Mouse (Mus musculus): Measurements from ENCODE around the gene Ncor1. TPM values are rescaled to one million over a fixed set of nuclear protein-coding genes. Genes with fewer than 3 reads are reported as not detected.

The Ncor1 gene
- polyA plus RNA-seq, 1 experiment from 2014 or later: 144 TPM

GRCm38 (mm10) chr11:62456483-62457172, 1.7 kb downstream of the Ncor1 start:
- WGBS: under 1% methylated on average over 42 of the region's 42 CpGs
- peak; percentile 78 for DNase-seq (ENCODE audit: low spot score)
- peaks cover 26% of the 10 kb centered on the region for H3K4me1 ChIP-seq

GRCm38 (mm10) chr11:62456021-62456482, 2.3 kb downstream of the Ncor1 start:
- H3K27me3 ChIP-seq (replicated peaks; ENCODE audit: low read depth, poor library complexity, severe bottlenecking): no peaks in the 10 kb centered on the region
- peak overlapping the region; percentile 99 for H3K27ac ChIP-seq (replicated peaks)
- no peak for DNase-seq (ENCODE audit: low spot score)
- H3K4me1 ChIP-seq: peaks cover 26% of the 10 kb centered on the region
- H3K9me3 ChIP-seq: no peaks in the 10 kb centered on the region
- 13% methylated on average over 3 of the region's 3 CpGs for WGBS
- peak overlapping the region; percentile 95 for H3K4me3 ChIP-seq
- peaks cover 13% of the 10 kb centered on the region for H3K36me3 ChIP-seq (replicated peaks)

More at GRCm38 (mm10) chr11:62456483-62457172, 1.7 kb downstream of the Ncor1 start:
- Histone ChIP-seq H3K27me3 (replicated peaks; ENCODE audit: low read depth, poor library complexity, severe bottlenecking) (no peaks in the 10 kb centered on the region), H3K4me3 (peak overlapping the region; percentile 95), H3K27ac (replicated peaks) (peak overlapping the region; percentile 99), H3K36me3 (replicated peaks) (peaks cover 11% of the 10 kb centered on the region), H3K9me3 (no peaks in the 10 kb centered on the region)

DNA sequence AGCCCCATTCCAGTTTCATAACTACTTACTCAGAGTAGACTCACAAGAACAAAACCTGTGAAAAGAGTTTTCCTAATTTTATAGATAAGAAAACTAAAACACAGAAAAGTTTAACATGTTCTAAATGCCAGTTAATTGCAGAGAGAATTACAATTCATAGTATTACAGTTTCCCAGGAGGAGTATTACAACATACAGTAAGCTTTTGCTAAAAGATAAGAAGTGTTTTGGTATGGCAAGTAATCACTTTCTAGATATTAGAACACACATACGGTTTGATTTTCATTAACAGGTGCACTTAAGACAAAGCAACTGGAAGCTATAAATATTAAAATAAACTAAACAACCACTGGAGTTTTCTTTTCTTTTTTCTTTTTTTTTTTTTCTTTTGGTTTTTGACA, 3.1 kb downstream of the Ncor1 start:
- Histone ChIP-seq H3K9me3 (no peaks in the 10 kb centered on the region), H3K27ac (replicated peaks) (no peak overlapping the region), H3K27me3 (replicated peaks; ENCODE audit: low read depth, poor library complexity, severe bottlenecking) (no peaks in the 10 kb centered on the region), H3K4me3 (peak overlapping the region; percentile 95), H3K4me1 (peaks cover 26% of the 10 kb centered on the region), H3K36me3 (replicated peaks) (peaks cover 21% of the 10 kb centered on the region)
- WGBS: 93% methylated on average over 1 of the region's 1 CpGs
- no peak for DNase-seq (ENCODE audit: low spot score)

DNA sequence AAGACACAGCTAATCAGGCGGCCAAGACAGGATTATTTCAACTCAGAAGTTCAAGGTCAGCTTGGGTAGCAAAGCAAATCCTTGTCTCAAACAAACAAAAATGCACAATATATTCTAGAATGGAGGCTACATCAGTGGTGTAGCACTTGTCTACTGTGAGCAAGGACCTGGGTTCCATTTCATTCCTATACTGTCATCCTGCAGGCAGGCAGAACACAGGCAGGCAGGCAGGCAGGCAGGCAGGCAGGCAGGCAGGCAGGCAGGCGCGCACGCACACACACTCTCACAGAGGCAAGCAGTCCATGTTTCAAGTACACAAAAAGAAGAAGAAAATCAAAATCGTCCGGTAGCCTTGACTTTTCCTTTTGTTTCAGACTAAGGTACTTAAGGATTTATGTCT, 9.4 kb downstream of the Ncor1 start:
- DNase-seq (ENCODE audit: low spot score): no peak
- H3K27ac ChIP-seq (replicated peaks): no peak overlapping the region
- no peaks in the 10 kb centered on the region for H3K4me1 ChIP-seq
- H3K9me3 ChIP-seq: no peaks in the 10 kb centered on the region
- H3K27me3 ChIP-seq (replicated peaks; ENCODE audit: low read depth, poor library complexity, severe bottlenecking): no peaks in the 10 kb centered on the region
- no peak overlapping the region for H3K4me3 ChIP-seq
- H3K36me3 ChIP-seq (replicated peaks): peaks cover 58% of the 10 kb centered on the region
- WGBS: 97% methylated on average over 6 of the region's 6 CpGs

GRCm38 (mm10) chr11:62445799-62446198, 12.5 kb downstream of the Ncor1 start:
- H3K9me3 ChIP-seq: no peaks in the 10 kb centered on the region
- 94% methylated on average over 3 of the region's 3 CpGs for WGBS
- no peak overlapping the region for H3K4me3 ChIP-seq
- no peak for DNase-seq (ENCODE audit: low spot score)
- no peaks in the 10 kb centered on the region for H3K4me1 ChIP-seq
- peaks cover 52% of the 10 kb centered on the region for H3K36me3 ChIP-seq (replicated peaks)
- no peaks in the 10 kb centered on the region for H3K27me3 ChIP-seq (replicated peaks; ENCODE audit: low read depth, poor library complexity, severe bottlenecking)
- H3K27ac ChIP-seq (replicated peaks): no peak overlapping the region

DNA sequence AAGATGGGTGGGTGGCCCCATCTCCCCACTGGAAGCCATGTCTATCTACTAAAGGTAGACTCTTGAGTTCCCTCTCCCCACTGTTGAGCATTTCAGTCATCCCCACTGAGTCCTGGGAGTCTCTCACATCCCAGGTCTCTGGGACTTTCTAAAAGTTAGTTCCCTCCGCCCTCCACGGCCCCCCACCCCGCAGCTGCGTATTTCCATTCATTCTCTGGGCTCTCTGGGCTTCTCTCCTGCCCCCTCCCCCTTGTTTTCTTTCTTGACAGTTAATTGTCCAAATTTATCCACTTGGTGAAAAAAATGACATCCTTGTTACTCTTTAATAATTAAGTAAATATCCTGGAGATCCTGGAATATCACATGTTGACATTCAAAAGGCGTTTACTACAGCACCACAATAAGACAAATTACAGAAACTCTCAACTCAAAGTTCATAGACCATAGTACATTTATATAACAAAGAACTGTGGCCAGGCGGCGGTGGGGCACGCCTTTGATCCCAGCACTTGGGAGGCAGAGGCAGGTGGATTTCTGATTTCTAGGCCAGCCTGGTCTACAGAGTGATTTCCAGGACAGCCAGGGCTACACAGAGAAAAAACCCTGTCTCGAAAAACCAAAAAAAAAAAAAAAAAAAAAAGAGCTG, 17.5 kb downstream of the Ncor1 start:
- Histone ChIP-seq H3K36me3 (replicated peaks) (peaks cover 64% of the 10 kb centered on the region), H3K4me3 (no peak overlapping the region), H3K27ac (replicated peaks) (no peak overlapping the region), H3K27me3 (replicated peaks; ENCODE audit: low read depth, poor library complexity, severe bottlenecking) (no peaks in the 10 kb centered on the region), H3K9me3 (no peaks in the 10 kb centered on the region), H3K4me1 (no peaks in the 10 kb centered on the region)
- 92% methylated on average over 9 of the region's 9 CpGs for WGBS
- no peak for DNase-seq (ENCODE audit: low spot score)

GRCm38 (mm10) chr11:62432211-62432610, 26.1 kb downstream of the Ncor1 start:
- no peaks in the 10 kb centered on the region for H3K27me3 ChIP-seq (replicated peaks; ENCODE audit: low read depth, poor library complexity, severe bottlenecking)
- H3K4me1 ChIP-seq: no peaks in the 10 kb centered on the region
- no peak overlapping the region for H3K27ac ChIP-seq (replicated peaks)
- no peaks in the 10 kb centered on the region for H3K9me3 ChIP-seq
- DNase-seq (ENCODE audit: low spot score): no peak
- peaks cover 87% of the 10 kb centered on the region for H3K36me3 ChIP-seq (replicated peaks)
- 98% methylated on average over 2 of the region's 2 CpGs for WGBS
- no peak overlapping the region for H3K4me3 ChIP-seq

GRCm38 (mm10) chr11:62427105-62427504, 31.2 kb downstream of the Ncor1 start:
- H3K4me3 ChIP-seq: no peak overlapping the region
- 83% methylated on average over 2 of the region's 3 CpGs for WGBS
- H3K4me1 ChIP-seq: no peaks in the 10 kb centered on the region
- no peaks in the 10 kb centered on the region for H3K27me3 ChIP-seq (replicated peaks; ENCODE audit: low read depth, poor library complexity, severe bottlenecking)
- H3K9me3 ChIP-seq: no peaks in the 10 kb centered on the region
- H3K36me3 ChIP-seq (replicated peaks): peaks cover 75% of the 10 kb centered on the region
- no peak overlapping the region for H3K27ac ChIP-seq (replicated peaks)
- DNase-seq (ENCODE audit: low spot score): peak; percentile 17

DNA sequence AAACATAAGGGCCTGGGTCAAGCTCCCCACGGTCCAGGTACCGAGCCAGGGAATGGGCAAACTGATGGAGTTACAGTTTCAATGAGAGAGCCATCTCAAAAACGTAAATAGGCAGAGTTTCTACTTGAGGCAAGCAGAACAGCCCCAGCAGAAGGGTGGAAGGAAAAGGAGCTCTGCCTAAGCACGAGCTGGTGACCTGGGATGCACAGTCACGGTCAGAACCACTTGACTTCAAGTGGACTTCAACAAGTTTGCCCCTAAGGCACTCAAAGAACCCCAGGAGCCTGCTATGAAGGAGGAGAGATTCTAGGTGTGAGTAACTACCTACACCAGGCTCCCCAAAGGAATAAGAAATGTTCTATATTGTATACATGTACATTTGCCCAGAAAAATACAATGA, 32.1 kb downstream of the Ncor1 start:
- no peak for DNase-seq (ENCODE audit: low spot score)
- H3K4me3 ChIP-seq: no peak overlapping the region
- no peak overlapping the region for H3K27ac ChIP-seq (replicated peaks)
- H3K9me3 ChIP-seq: no peaks in the 10 kb centered on the region
- H3K27me3 ChIP-seq (replicated peaks; ENCODE audit: low read depth, poor library complexity, severe bottlenecking): no peaks in the 10 kb centered on the region
- no peaks in the 10 kb centered on the region for H3K4me1 ChIP-seq
- WGBS: 87% methylated on average over 5 of the region's 5 CpGs
- H3K36me3 ChIP-seq (replicated peaks): peaks cover 75% of the 10 kb centered on the region

DNA sequence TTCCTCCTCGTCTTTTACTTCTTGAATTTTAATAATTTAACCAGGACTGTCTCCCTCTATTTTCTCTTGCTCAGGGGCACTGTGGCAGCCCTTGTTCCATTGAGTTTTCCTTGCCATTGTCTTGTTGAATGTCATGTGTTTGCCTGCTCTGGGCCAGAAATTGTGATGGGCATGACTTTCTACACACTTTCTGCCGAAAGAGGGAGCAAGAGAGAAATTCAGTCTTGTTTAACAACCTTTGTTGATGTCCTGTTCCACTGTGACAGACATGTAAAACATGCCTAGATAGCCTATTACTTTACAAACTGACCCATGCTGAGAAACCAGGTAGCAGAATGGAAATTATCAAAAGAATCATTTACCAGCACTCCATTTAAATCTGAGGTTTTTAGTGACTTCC, 33.8 kb downstream of the Ncor1 start:
- Histone ChIP-seq H3K27ac (replicated peaks) (no peak overlapping the region), H3K9me3 (no peaks in the 10 kb centered on the region), H3K27me3 (replicated peaks; ENCODE audit: low read depth, poor library complexity, severe bottlenecking) (no peaks in the 10 kb centered on the region), H3K36me3 (replicated peaks) (peaks cover 74% of the 10 kb centered on the region), H3K4me1 (no peaks in the 10 kb centered on the region), H3K4me3 (no peak overlapping the region)
- WGBS: 84% methylated on average over 2 of the region's 2 CpGs
- no peak for DNase-seq (ENCODE audit: low spot score)

DNA sequence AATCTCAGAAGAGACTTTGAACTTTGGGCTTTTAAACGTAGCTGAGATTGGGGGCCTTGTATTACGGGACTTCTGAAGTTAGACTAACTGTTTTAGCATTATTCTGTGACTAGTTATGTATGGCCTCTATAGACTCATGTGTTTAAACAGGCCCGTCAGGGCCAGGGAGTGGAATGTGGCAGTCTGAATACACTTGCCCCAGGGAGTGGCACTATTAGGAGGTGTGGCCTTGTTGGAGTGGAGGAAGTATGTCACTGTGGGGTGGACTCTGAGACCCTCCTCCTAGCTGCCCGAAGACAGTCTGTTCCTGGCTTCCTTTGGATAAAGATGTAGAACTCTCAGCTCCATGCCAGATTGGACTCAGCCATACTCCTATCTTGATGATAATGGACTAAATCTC, 43.3 kb downstream of the Ncor1 start:
- Histone ChIP-seq H3K36me3 (replicated peaks) (peaks cover 91% of the 10 kb centered on the region), H3K27me3 (replicated peaks; ENCODE audit: low read depth, poor library complexity, severe bottlenecking) (no peaks in the 10 kb centered on the region), H3K27ac (replicated peaks) (no peak overlapping the region), H3K4me1 (no peaks in the 10 kb centered on the region), H3K4me3 (no peak overlapping the region), H3K9me3 (no peaks in the 10 kb centered on the region)
- 91% methylated on average over 4 of the region's 4 CpGs for WGBS
- no peak for DNase-seq (ENCODE audit: low spot score)

DNA sequence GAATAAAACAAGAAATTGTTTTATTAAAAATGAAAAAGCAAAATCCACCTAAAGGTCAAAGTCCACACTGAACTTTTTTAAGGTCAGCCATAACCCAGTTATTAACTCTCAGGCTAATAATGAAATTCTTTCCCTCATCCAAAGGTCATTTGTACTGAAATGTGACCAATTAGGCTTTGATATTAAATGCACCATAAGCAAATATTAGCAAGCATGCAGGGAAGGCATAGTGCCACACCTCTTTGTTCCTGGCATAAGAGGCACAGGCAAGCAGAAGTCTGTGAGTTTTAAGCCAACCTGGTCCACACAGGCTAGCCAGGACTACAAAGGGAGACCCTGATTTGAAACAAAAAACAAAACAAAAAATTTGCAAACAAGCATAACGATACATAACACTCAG, 48.7 kb downstream of the Ncor1 start:
- 94% methylated on average over 1 of the region's 1 CpGs for WGBS
- peaks cover 83% of the 10 kb centered on the region for H3K36me3 ChIP-seq (replicated peaks)
- H3K4me3 ChIP-seq: no peak overlapping the region

GRCm38 (mm10) chr11:62408848-62409247, 49.5 kb downstream of the Ncor1 start:
- WGBS: 91% methylated on average over 2 of the region's 2 CpGs

More for the DNA sequence above, 48.7 kb downstream of the Ncor1 start:
- H3K9me3 ChIP-seq: no peaks in the 10 kb centered on the region
- H3K27me3 ChIP-seq (replicated peaks; ENCODE audit: low read depth, poor library complexity, severe bottlenecking): no peaks in the 10 kb centered on the region
- no peaks in the 10 kb centered on the region for H3K4me1 ChIP-seq
- DNase-seq (ENCODE audit: low spot score): no peak
- H3K27ac ChIP-seq (replicated peaks): no peak overlapping the region

More at GRCm38 (mm10) chr11:62408848-62409247, 49.5 kb downstream of the Ncor1 start:
- Histone ChIP-seq H3K4me1 (no peaks in the 10 kb centered on the region), H3K4me3 (no peak overlapping the region), H3K27ac (replicated peaks) (no peak overlapping the region), H3K9me3 (no peaks in the 10 kb centered on the region), H3K36me3 (replicated peaks) (peaks cover 79% of the 10 kb centered on the region), H3K27me3 (replicated peaks; ENCODE audit: low read depth, poor library complexity, severe bottlenecking) (no peaks in the 10 kb centered on the region)
- DNase-seq (ENCODE audit: low spot score): no peak

Data from embryonic facial prominence, embryonic 10.5 days (tissue).